Mouse (Mus musculus) kidney, embryonic 16.5 days (tissue): Measurements from ENCODE around the gene Olfr1307. TPM values are rescaled to one million over a fixed set of nuclear protein-coding genes. Genes with fewer than 3 reads are reported as not detected.

Experiments
- ATAC-seq: fragments of 200-750 bp; cut with Nextera tagmentation; 2 replicates; pipeline ENCODE4 v1.8.0; 2017; ENCODE audit warnings: moderate TSS enrichment; ENCODE audit not compliant: low FRiP score, low TSS enrichment
- H3K27ac ChIP-seq: fragments of 300-500 bp; sonication (generic); 2 replicates; pipeline ENCODE4 v1.5.1; 2014; ENCODE audit warnings: low read length
- H3K27me3 ChIP-seq: fragments of 300-500 bp; sonication (generic); 2 replicates; pipeline ENCODE4 v1.6.1; 2014; ENCODE audit warnings: low read length, control low read depth, mixed read lengths; ENCODE audit not compliant: insufficient read depth
- H3K36me3 ChIP-seq: fragments of 300-500 bp; sonication (generic); 2 replicates; pipeline ENCODE4 v1.6.1; 2014; ENCODE audit warnings: low read length, control low read depth, mixed read lengths; ENCODE audit not compliant: insufficient read depth
- H3K4me1 ChIP-seq: fragments of 300-500 bp; sonication (generic); 2 replicates; pipeline ENCODE4 v1.6.1; 2014; ENCODE audit warnings: low read length, control low read depth, mixed read lengths; ENCODE audit not compliant: insufficient read depth
- H3K4me2 ChIP-seq: fragments of 300-500 bp; sonication (generic); replicated peaks from 2 replicates; pipeline ENCODE4 v1.6.1; 2014; ENCODE audit warnings: low read depth, low read length
- H3K4me3 ChIP-seq: fragments of 300-500 bp; sonication (generic); 2 replicates; pipeline ENCODE4 v1.5.1; 2014; ENCODE audit warnings: mild to moderate bottlenecking, low read length
- H3K9ac ChIP-seq: fragments of 300-500 bp; sonication (generic); replicated peaks from 2 replicates; pipeline ENCODE4 v1.6.1; 2014; ENCODE audit warnings: low read length
- H3K9me3 ChIP-seq: fragments of 300-500 bp; sonication (generic); 2 replicates; pipeline ENCODE4 v1.6.1; 2016; ENCODE audit warnings: low read length, control low read depth
- WGBS: fragments of 180-500 bp; shearing (Covaris S2); extraction: QIAGEN DNeasy Blood & Tissue Kit; methylation state at CpG from one replicate; pipeline ENCODE4 v1.1.7; 2014; 5-methylcytosine and 5-hydroxymethylcytosine counted together
- polyA plus RNA-seq: library from polyadenylated mRNA; unstranded; fragments of >200 nt; fragmentation: Nextera tagmentation; extraction: Ambion mirVana; gene quantifications from 2 replicates; pipeline ENCODE4 v1.2.1, GENCODE M21; 2015

The Olfr1307 gene
- polyA plus RNA-seq: not detected in 2 replicates

DNA sequence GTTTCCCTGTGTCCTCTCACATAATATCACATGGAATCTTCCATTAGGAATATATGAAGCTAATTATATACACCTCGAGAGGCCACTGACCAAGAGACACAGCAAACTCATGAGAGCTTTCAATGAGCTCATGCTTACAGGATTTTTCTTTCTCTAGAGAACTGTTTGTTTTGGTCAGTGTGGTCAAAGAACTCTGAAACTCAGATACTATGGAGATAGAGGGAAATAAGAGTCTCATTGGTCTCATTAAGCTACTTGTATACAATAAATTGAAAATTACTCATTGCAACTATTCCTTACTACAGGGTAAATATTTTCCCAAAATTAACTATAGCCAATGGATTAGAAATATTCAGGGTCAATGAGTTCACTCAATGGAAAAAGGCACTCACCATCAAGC is at the start of gene Olfr1307:
Gene Olfr1307, minus strand, starts transcription at position 101 of the 400 bp plus-strand sequence.
- Histone ChIP-seq H3K4me1 (no peaks in the 10 kb centered on the region), H3K9ac (no peak within 1 kb of the TSS), H3K36me3 (no peaks in the 10 kb centered on the region), H3K27ac (no peak within 1 kb of the TSS), H3K4me2 (no peak within 1 kb of the TSS), H3K27me3 (no peaks in the 10 kb centered on the region), H3K4me3 (no peak within 1 kb of the TSS), H3K9me3 (no peaks in the 10 kb centered on the region)
- no peak for ATAC-seq
- WGBS: 82% methylated on average over 1 of the region's 1 CpGs

DNA sequence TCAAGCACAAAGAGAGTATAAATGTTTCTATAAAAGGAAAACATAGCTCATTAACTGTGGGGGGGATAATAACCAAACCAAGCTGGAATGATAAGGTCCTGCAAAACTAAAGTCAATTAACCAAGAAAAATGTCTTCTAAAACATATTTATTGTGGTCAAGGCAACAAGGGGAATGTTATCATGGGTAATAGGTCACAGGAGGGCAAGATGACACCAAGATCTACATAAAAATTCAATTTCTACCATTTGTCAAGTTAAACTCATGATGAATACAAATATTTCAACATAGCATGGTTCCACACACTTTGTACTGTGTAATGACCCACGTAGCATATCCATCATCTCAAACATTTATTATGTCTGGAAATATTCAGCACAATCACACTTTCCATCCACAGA is 40.9 kb upstream of the Olfr1307 start, which contains the start of gene Olfr1309:
Gene Olfr1309, minus strand, starts transcription at position 101 of the 400 bp plus-strand sequence.
- no peaks in the 10 kb centered on the region for H3K9me3 ChIP-seq
- H3K27ac ChIP-seq: no peak within 1 kb of the TSS
- no peak for ATAC-seq
- H3K4me2 ChIP-seq: no peak within 1 kb of the TSS
- no peak within 1 kb of the TSS for H3K9ac ChIP-seq
- H3K4me1 ChIP-seq: no peaks in the 10 kb centered on the region
- H3K27me3 ChIP-seq: no peaks in the 10 kb centered on the region
- WGBS: 66% methylated on average over 1 of the region's 1 CpGs
- H3K36me3 ChIP-seq: no peaks in the 10 kb centered on the region
- no peak within 1 kb of the TSS for H3K4me3 ChIP-seq

GRCm38 (mm10) chr2:111964844-111965243 is 15.6 kb upstream of the Olfr1307 start, which contains the start of gene Olfr1308:
Gene Olfr1308, minus strand, starts transcription at chr2:111964944.
- no peak for ATAC-seq
- 45% methylated on average over 1 of the region's 1 CpGs for WGBS
- Histone ChIP-seq H3K4me2 (no peak within 1 kb of the TSS), H3K27me3 (no peaks in the 10 kb centered on the region), H3K4me1 (no peaks in the 10 kb centered on the region), H3K9ac (no peak within 1 kb of the TSS), H3K27ac (no peak within 1 kb of the TSS), H3K9me3 (no peaks in the 10 kb centered on the region), H3K4me3 (no peak within 1 kb of the TSS), H3K36me3 (no peaks in the 10 kb centered on the region)

- Histone ChIP-seq H3K4me2 (no peak within 1 kb of the TSS), H3K9me3 (no peaks in the 10 kb centered on the region), H3K27ac (no peak within 1 kb of the TSS), H3K27me3 (no peaks in the 10 kb centered on the region), H3K36me3 (no peaks in the 10 kb centered on the region), H3K4me3 (no peak within 1 kb of the TSS), H3K9ac (no peak within 1 kb of the TSS), H3K4me1 (no peaks in the 10 kb centered on the region)
- no peak for ATAC-seq
- 59% methylated on average over 1 of the region's 1 CpGs for WGBS
Observed at GRCm38 (mm10) chr2:111916171-111916570, 33.1 kb downstream of the Olfr1307 start, which contains the start of gene Olfr1306. Gene Olfr1306, minus strand, starts transcription at chr2:111916271.

Other genes starting within 250 kb of the Olfr1307 start
- gene Olfr1301, start 198.4 kb downstream of the Olfr1307 start, polyA plus RNA-seq: not detected in 2 replicates
- not detected in 2 replicates for gene Olfr1302, start 172.0 kb downstream of the Olfr1307 start, polyA plus RNA-seq
- gene Olfr1303, start 129.1 kb downstream of the Olfr1307 start, polyA plus RNA-seq: not detected in 2 replicates
- gene Olfr1305, start 72.3 kb downstream of the Olfr1307 start, polyA plus RNA-seq: not detected in 2 replicates
- not detected in 2 replicates for gene Olfr1306, start 33.2 kb downstream of the Olfr1307 start, polyA plus RNA-seq
- not detected in 2 replicates for gene Olfr1308, start 15.5 kb upstream of the Olfr1307 start, polyA plus RNA-seq
- not detected in 2 replicates for gene Olfr1309, start 40.8 kb upstream of the Olfr1307 start, polyA plus RNA-seq
- gene Olfr1310, start 63.3 kb upstream of the Olfr1307 start, polyA plus RNA-seq: not detected in 2 replicates
- gene Olfr1311, start 75.0 kb upstream of the Olfr1307 start, polyA plus RNA-seq: not detected in 2 replicates
- not detected in 2 replicates for gene Olfr1312, start 100.8 kb upstream of the Olfr1307 start, polyA plus RNA-seq
- not detected in 2 replicates for gene Olfr1313, start 128.4 kb upstream of the Olfr1307 start, polyA plus RNA-seq
- gene Olfr1314, start 147.3 kb upstream of the Olfr1307 start, polyA plus RNA-seq: not detected in 2 replicates
- not detected in 2 replicates for gene Olfr1315-ps1, start 166.0 kb upstream of the Olfr1307 start, polyA plus RNA-seq
- gene Olfr1316, start 185.5 kb upstream of the Olfr1307 start, polyA plus RNA-seq: not detected in 2 replicates
- not detected in 2 replicates for gene Olfr1317, start 190.9 kb upstream of the Olfr1307 start, polyA plus RNA-seq
- gene Olfr1318, start 204.8 kb upstream of the Olfr1307 start, polyA plus RNA-seq: not detected in 2 replicates